Mouse (Mus musculus): Measurements from ENCODE around the gene Ncapg2. TPM values are rescaled to one million over a fixed set of nuclear protein-coding genes. Genes with fewer than 3 reads are reported as not detected.

Gene Ncapg2
- polyA plus RNA-seq, 1 experiment: 16.0 TPM

DNA sequence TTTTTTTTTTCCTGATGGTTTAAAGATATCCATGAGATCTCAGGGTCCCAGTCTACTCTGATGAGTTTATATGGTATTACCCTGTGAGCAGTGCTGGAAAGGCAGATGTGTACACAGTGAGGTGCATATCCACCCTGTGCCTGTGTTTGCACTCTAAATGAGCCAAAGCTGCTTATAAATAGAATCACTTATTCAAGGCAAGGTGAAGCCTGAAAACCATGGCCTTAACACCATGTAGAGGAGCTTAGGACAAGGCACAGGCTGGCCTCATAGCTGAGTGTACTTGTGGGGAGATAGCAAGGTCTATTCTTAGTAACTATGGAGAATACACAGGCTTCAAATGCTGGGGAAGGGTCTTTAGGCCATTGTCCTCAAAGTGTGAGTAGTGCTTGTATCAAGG, 93.5 kb downstream of the Ncapg2 start:
- Histone ChIP-seq H3K4me3 (ENCODE audit: control insufficient read depth, insufficient read depth, low read length) (no peak overlapping the region), H3K4me1 (replicated peaks; ENCODE audit: control insufficient read depth, insufficient read depth, low read length) (no peaks in the 10 kb centered on the region), H3K27ac (ENCODE audit: control insufficient read depth, insufficient read depth, low read length) (no peak overlapping the region), H3K36me3 (ENCODE audit: control insufficient read depth, insufficient read depth, low read length) (no peaks in the 10 kb centered on the region), H3K27me3 (ENCODE audit: control insufficient read depth, insufficient read depth, low read length) (no peaks in the 10 kb centered on the region)
- no peak for DNase-seq
- TF ChIP-seq POLR2A (IDR thresholded peaks at IDR 0.05; ENCODE audit: control insufficient read depth, extremely low read depth, insufficient read depth, low read length, poor library complexity) (no peak), CTCF (IDR thresholded peaks at IDR 0.05; ENCODE audit: borderline replicate concordance, control insufficient read depth, extremely low read depth, insufficient read depth, low read length, poor library complexity) (no peak)

DNA sequence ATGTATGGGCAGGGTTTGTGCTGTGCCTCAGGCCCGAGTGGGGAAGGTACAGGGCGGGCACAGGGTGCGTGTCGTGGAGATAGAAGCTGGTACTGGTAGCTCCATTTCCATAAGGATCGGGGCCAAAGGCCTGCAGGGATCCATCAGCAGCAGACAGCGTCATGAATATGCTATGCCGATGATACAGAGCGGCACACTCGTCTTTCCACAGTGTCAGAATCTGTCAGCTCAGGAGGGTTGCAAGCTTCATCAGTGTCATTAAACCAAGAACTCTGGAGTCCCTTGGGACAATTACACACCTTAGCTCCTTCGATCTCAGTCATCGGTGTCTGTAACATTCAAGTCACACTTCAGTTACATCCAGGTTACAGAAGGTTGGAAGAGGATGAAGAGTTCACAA, 95.5 kb downstream of the Ncapg2 start:
- Histone ChIP-seq H3K27ac (ENCODE audit: control insufficient read depth, insufficient read depth, low read length) (no peak overlapping the region), H3K27me3 (ENCODE audit: control insufficient read depth, insufficient read depth, low read length) (no peaks in the 10 kb centered on the region), H3K4me1 (replicated peaks; ENCODE audit: control insufficient read depth, insufficient read depth, low read length) (no peaks in the 10 kb centered on the region), H3K36me3 (ENCODE audit: control insufficient read depth, insufficient read depth, low read length) (no peaks in the 10 kb centered on the region), H3K4me3 (ENCODE audit: control insufficient read depth, insufficient read depth, low read length) (no peak overlapping the region)
- no peak for DNase-seq
- 87% methylated on average over 11 of the region's 11 CpGs for WGBS
- TF ChIP-seq POLR2A (IDR thresholded peaks at IDR 0.05; ENCODE audit: control insufficient read depth, extremely low read depth, insufficient read depth, low read length, poor library complexity) (no peak), CTCF (IDR thresholded peaks at IDR 0.05; ENCODE audit: borderline replicate concordance, control insufficient read depth, extremely low read depth, insufficient read depth, low read length, poor library complexity) (no peak)

DNA sequence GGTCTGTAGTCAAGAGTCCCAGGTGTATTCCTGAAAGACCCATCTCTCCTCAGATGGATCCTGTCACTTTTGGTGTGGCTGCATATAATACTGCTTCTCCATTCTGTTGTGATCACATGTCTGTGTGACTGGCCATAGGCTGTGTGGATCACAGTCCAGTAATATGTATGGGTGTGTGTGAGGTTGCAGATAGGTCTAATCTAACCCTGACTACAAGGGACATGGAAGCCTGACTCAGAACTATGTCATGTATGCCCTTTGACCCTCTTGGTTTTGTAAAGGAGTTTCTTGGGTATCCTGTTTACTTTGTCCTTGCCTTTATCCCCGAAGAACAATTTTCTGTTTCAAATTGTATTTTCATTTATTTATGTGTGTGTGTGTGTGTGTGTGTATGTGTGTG, 107.3 kb downstream of the Ncapg2 start:
- Histone ChIP-seq H3K27me3 (ENCODE audit: control insufficient read depth, insufficient read depth, low read length) (no peaks in the 10 kb centered on the region), H3K36me3 (ENCODE audit: control insufficient read depth, insufficient read depth, low read length) (no peaks in the 10 kb centered on the region), H3K4me3 (ENCODE audit: control insufficient read depth, insufficient read depth, low read length) (no peak overlapping the region), H3K4me1 (replicated peaks; ENCODE audit: control insufficient read depth, insufficient read depth, low read length) (no peaks in the 10 kb centered on the region), H3K27ac (ENCODE audit: control insufficient read depth, insufficient read depth, low read length) (no peak overlapping the region)
- TF ChIP-seq CTCF (IDR thresholded peaks at IDR 0.05; ENCODE audit: borderline replicate concordance, control insufficient read depth, extremely low read depth, insufficient read depth, low read length, poor library complexity) (no peak), POLR2A (IDR thresholded peaks at IDR 0.05; ENCODE audit: control insufficient read depth, extremely low read depth, insufficient read depth, low read length, poor library complexity) (no peak)
- WGBS: 96% methylated on average over 1 of the region's 1 CpGs
- no peak for DNase-seq

Other genes starting within 250 kb of the Ncapg2 start
- gene Wdr60, start 142.4 kb upstream of the Ncapg2 start, polyA plus RNA-seq (2012; rRNA removed): 2.7 and 2.9 TPM in 2 replicates
- gene Gm11027, start 130.0 kb upstream of the Ncapg2 start, polyA plus RNA-seq (2012; rRNA removed): not detected in 2 replicates
- 20.4 and 23.0 TPM in 2 replicates for gene Esyt2, start 124.2 kb upstream of the Ncapg2 start, polyA plus RNA-seq (2012; rRNA removed)
- 0.97 and 1.2 TPM in 2 replicates for gene Ptprn2, start 80.3 kb downstream of the Ncapg2 start, polyA plus RNA-seq (2012; rRNA removed)